In genomic region chr5:29196264-29196658, GRCm38 (mm10) we compare ENCODE assay signal across 8 mouse cellular contexts. TPM values are rescaled to one million over a fixed set of nuclear protein-coding genes. Genes with fewer than 3 reads are reported as not detected.
DNase-seq lines count a peak whose midpoint lies in the region; ATAC-seq lines count a peak whose summit lies in the region.

No protein-coding gene starts in this region.

- ATAC-seq in megakaryocyte, adult 5-6 weeks (ENCODE audit: poor library complexity, severe bottlenecking): no peak
- ATAC-seq in limb, embryonic 12.5 days (ENCODE audit: insufficient number of reproducible peaks, insufficient read depth, low FRiP score, low TSS enrichment, low read depth): peak; percentile 38; the same call in 1 of the 2 replicates
- ATAC-seq in stomach, embryonic 15.5 days (ENCODE audit: insufficient read depth, low FRiP score, low read depth): no peak

- no peaks in the 10 kb centered on the region for H3K36me3 ChIP-seq in megakaryocyte, embryonic 14.5 days (replicated peaks; ENCODE audit: low read length)
- H3K36me3 ChIP-seq in limb, embryonic 12.5 days: no peaks in the 10 kb centered on the region
- H3K36me3 ChIP-seq in stomach, embryonic 15.5 days: no peaks in the 10 kb centered on the region

- peaks cover 35% of the 10 kb centered on the region for H3K27me3 ChIP-seq in megakaryocyte, embryonic 14.5 days (replicated peaks)
- no peaks in the 10 kb centered on the region for H3K27me3 ChIP-seq in limb, embryonic 12.5 days
- H3K27me3 ChIP-seq in stomach, embryonic 15.5 days (replicated peaks): no peaks in the 10 kb centered on the region

- H3K27ac ChIP-seq in limb, embryonic 12.5 days: peak overlapping the region; percentile 82; the same call in 1 of the 2 replicates
- H3K27ac ChIP-seq in stomach, embryonic 15.5 days: peak overlapping the region; percentile 53; the same call in 1 of the 2 replicates

- peak; percentile 25 for DNase-seq in cerebellum, adult 11-12 months
- no peak for DNase-seq in cerebellum, adult 8-10 months
- DNase-seq in layer of hippocampus, adult 9-10 months (ENCODE audit: low spot score): no peak
- DNase-seq in MN1 (ENCODE audit: low spot score): no peak

- H3K9me3 ChIP-seq in megakaryocyte, embryonic 14.5 days: 0 out of 2 replicates have a peak, but pooled peaks cover 4% of the 10 kb centered on the region
- no peaks in the 10 kb centered on the region for H3K9me3 ChIP-seq in limb, embryonic 12.5 days
- no peaks in the 10 kb centered on the region for H3K9me3 ChIP-seq in stomach, embryonic 15.5 days

- H3K4me1 ChIP-seq in megakaryocyte, embryonic 14.5 days: peaks cover 15% of the 10 kb centered on the region
- H3K4me1 ChIP-seq in limb, embryonic 12.5 days (replicated peaks): peaks cover 12% of the 10 kb centered on the region; the same call in 1 of the 2 replicates
- no peaks in the 10 kb centered on the region for H3K4me1 ChIP-seq in stomach, embryonic 15.5 days

- peak overlapping the region; percentile 90 for H3K4me3 ChIP-seq in megakaryocyte, embryonic 14.5 days (replicated peaks)
- H3K4me3 ChIP-seq in limb, embryonic 12.5 days (replicated peaks): peak overlapping the region; percentile 58
- peak overlapping the region; percentile 62 for H3K4me3 ChIP-seq in stomach, embryonic 15.5 days (replicated peaks)

- H3K9ac ChIP-seq in limb, embryonic 12.5 days (replicated peaks): peak overlapping the region; percentile 81
- no peak overlapping the region; the same call in 1 of the 2 replicates for H3K9ac ChIP-seq in stomach, embryonic 15.5 days

- H3K4me2 ChIP-seq in limb, embryonic 12.5 days: peak overlapping the region; percentile 68
- H3K4me2 ChIP-seq in stomach, embryonic 15.5 days: peak overlapping the region; percentile 80

- 7% methylated on average over 12 of the region's 12 CpGs for WGBS in limb, embryonic 12.5 days
- WGBS in stomach, embryonic 15.5 days: 11% methylated on average over 12 of the region's 12 CpGs

RNA-seq across cellular contexts. Expression of gene Rnf32, which starts 0.5 kb away (rescaled TPM):
- polyA plus RNA-seq in megakaryocyte, embryonic 14.5 days (2012; ENCODE audit: insufficient read depth, low replicate concordance): not detected in 2 replicates
- not detected in 2 replicates for total RNA-seq in megakaryocyte, adult 5-6 weeks (2015)
- not detected in 2 replicates for total RNA-seq in megakaryocyte, adult 5-6 weeks (2017)
- 3.3 and 3.6 TPM in 2 replicates for polyA plus RNA-seq in limb, embryonic 12.5 days (2016; fragmentation: Nextera tagmentation; extraction: Ambion mirVana)
- 7.8 and 8.2 TPM in 2 replicates for polyA plus RNA-seq in stomach, embryonic 15.5 days (2015; fragmentation: Nextera tagmentation; extraction: Ambion mirVana)
